Mouse (Mus musculus) ES-E14 (cell line): Measurements from ENCODE around the gene Hist2h2ac.

ENCODE experiments used
- CHD2 ChIP-seq: IDR thresholded peaks from 2 replicates; pipeline ENCODE4 v1.6.1; 2014; ENCODE audit warnings: mild to moderate bottlenecking, low read depth, low read length, inconsistent platforms
- HCFC1 ChIP-seq: IDR thresholded peaks from 2 replicates; pipeline ENCODE4 v1.6.1; 2012; ENCODE audit warnings: low read length, inconsistent platforms, borderline replicate concordance; ENCODE audit not compliant: insufficient read depth
- ZC3H11A ChIP-seq: IDR thresholded peaks from 2 replicates; pipeline ENCODE4 v1.6.1; 2012; ENCODE audit warnings: low read depth, mild to moderate bottlenecking, inconsistent platforms, low read length, borderline replicate concordance

GRCm38 (mm10) chr3:96267541-96267940, 46.9 kb upstream of the Hist2h2ac start:
- TF ChIP-seq HCFC1 (no peak), CHD2 (no peak), ZC3H11A (no peak)
